Mouse (Mus musculus): ENCODE measurements around the gene Igfbp3. TPM values are rescaled to one million over a fixed set of nuclear protein-coding genes. Genes with fewer than 3 reads are reported as not detected.

Gene Igfbp3
- polyA plus RNA-seq, 2 experiments, result 214 to 277 TPM

GRCm38 (mm10) chr11:7211211-7211610 lies 2.5 kb downstream of the Igfbp3 start:
- H3K4me3 ChIP-seq (replicated peaks; ENCODE audit: low read length), result peak overlapping the region; percentile 17
- DNase-seq (ENCODE audit: low spot score), result peak; percentile 60
- 13% methylated on average over 9 of the region's 9 CpGs for WGBS

GRCm38 (mm10) chr11:7210343-7210742 lies 3.4 kb downstream of the Igfbp3 start:
- H3K27me3 ChIP-seq (ENCODE audit: control insufficient read depth, insufficient read depth, low read length), result peaks cover 23% of the 10 kb centered on the region; the same call in 1 of the 2 replicates
- H3K4me1 ChIP-seq (ENCODE audit: control insufficient read depth, insufficient read depth, low read length), result peaks cover 11% of the 10 kb centered on the region
- TF ChIP-seq POLR2A (IDR thresholded peaks at IDR 0.05; ENCODE audit: borderline replicate concordance, extremely low read depth, insufficient read depth, insufficient read length), result no peak
- peak; percentile 29; the same call in 1 of the 2 replicates for ATAC-seq (ENCODE audit: low FRiP score, low read depth)
- H3K4me3 ChIP-seq (replicated peaks; ENCODE audit: low read length), result peak overlapping the region; percentile 17; the same call in 1 of the 2 replicates
- peaks cover 17% of the 10 kb centered on the region for H3K36me3 ChIP-seq (ENCODE audit: control insufficient read depth, insufficient read depth, low read length)
- no peak overlapping the region for H3K9ac ChIP-seq (ENCODE audit: low read depth, low read length, severe bottlenecking)
- 8% methylated on average over 6 of the region's 6 CpGs for WGBS
- peak overlapping the region; percentile 29; the same call in 1 of the 2 replicates for H3K4me2 ChIP-seq (replicated peaks; ENCODE audit: low read depth, low read length, severe bottlenecking)
- no peak overlapping the region for H3K27ac ChIP-seq (replicated peaks; ENCODE audit: low read depth, low read length)
- no peaks in the 10 kb centered on the region for H3K9me3 ChIP-seq (ENCODE audit: control insufficient read depth, low read length)
- peak; percentile 75 for DNase-seq (ENCODE audit: low spot score)

More at GRCm38 (mm10) chr11:7211211-7211610, 2.5 kb downstream of the Igfbp3 start:
- TF ChIP-seq POLR2A (IDR thresholded peaks at IDR 0.05; ENCODE audit: borderline replicate concordance, extremely low read depth, insufficient read depth, insufficient read length), result no peak
- H3K27ac ChIP-seq (replicated peaks; ENCODE audit: low read depth, low read length), result no peak overlapping the region
- H3K4me1 ChIP-seq (ENCODE audit: control insufficient read depth, insufficient read depth, low read length), result peaks cover 11% of the 10 kb centered on the region
- peak overlapping the region; percentile 9; the same call in 1 of the 2 replicates for H3K9ac ChIP-seq (ENCODE audit: low read depth, low read length, severe bottlenecking)
- peak overlapping the region; percentile 29 for H3K4me2 ChIP-seq (replicated peaks; ENCODE audit: low read depth, low read length, severe bottlenecking)
- no peaks in the 10 kb centered on the region for H3K9me3 ChIP-seq (ENCODE audit: control insufficient read depth, low read length)
- H3K27me3 ChIP-seq (ENCODE audit: control insufficient read depth, insufficient read depth, low read length), result peaks cover 23% of the 10 kb centered on the region; the same call in 1 of the 2 replicates
- peaks cover 17% of the 10 kb centered on the region for H3K36me3 ChIP-seq (ENCODE audit: control insufficient read depth, insufficient read depth, low read length)
- ATAC-seq (ENCODE audit: low FRiP score, low read depth), result no peak

GRCm38 (mm10) chr11:7203846-7204245 lies 9.9 kb downstream of the Igfbp3 start:
- 71% methylated on average over 9 of the region's 9 CpGs for WGBS
- H3K9ac ChIP-seq (ENCODE audit: low read depth, low read length, severe bottlenecking), result no peak overlapping the region
- H3K27ac ChIP-seq (replicated peaks; ENCODE audit: low read depth, low read length), result no peak overlapping the region
- ATAC-seq (ENCODE audit: low FRiP score, low read depth) (no peak), DNase-seq (ENCODE audit: low spot score) (no peak)
- H3K4me2 ChIP-seq (replicated peaks; ENCODE audit: low read depth, low read length, severe bottlenecking), result no peak overlapping the region
- H3K4me3 ChIP-seq (replicated peaks; ENCODE audit: low read length), result no peak overlapping the region
- no peaks in the 10 kb centered on the region for H3K27me3 ChIP-seq (ENCODE audit: control insufficient read depth, insufficient read depth, low read length)
- no peaks in the 10 kb centered on the region for H3K9me3 ChIP-seq (ENCODE audit: control insufficient read depth, low read length)
- H3K4me1 ChIP-seq (ENCODE audit: control insufficient read depth, insufficient read depth, low read length), result no peaks in the 10 kb centered on the region
- peaks cover 11% of the 10 kb centered on the region for H3K36me3 ChIP-seq (ENCODE audit: control insufficient read depth, insufficient read depth, low read length)
- no peak for TF ChIP-seq POLR2A (IDR thresholded peaks at IDR 0.05; ENCODE audit: borderline replicate concordance, extremely low read depth, insufficient read depth, insufficient read length)

- H3K4me3 ChIP-seq (replicated peaks; ENCODE audit: low read length), result no peak overlapping the region
- no peaks in the 10 kb centered on the region for H3K27me3 ChIP-seq (ENCODE audit: control insufficient read depth, insufficient read depth, low read length)
- TF ChIP-seq POLR2A (IDR thresholded peaks at IDR 0.05; ENCODE audit: borderline replicate concordance, extremely low read depth, insufficient read depth, insufficient read length), result no peak
- ATAC-seq (ENCODE audit: low FRiP score, low read depth) (no peak), DNase-seq (ENCODE audit: low spot score) (no peak)
- H3K27ac ChIP-seq (replicated peaks; ENCODE audit: low read depth, low read length), result no peak overlapping the region
- no peaks in the 10 kb centered on the region for H3K4me1 ChIP-seq (ENCODE audit: control insufficient read depth, insufficient read depth, low read length)
- H3K9me3 ChIP-seq (ENCODE audit: control insufficient read depth, low read length), result no peaks in the 10 kb centered on the region
- peaks cover 4% of the 10 kb centered on the region; the same call in 1 of the 2 replicates for H3K36me3 ChIP-seq (ENCODE audit: control insufficient read depth, insufficient read depth, low read length)
- H3K9ac ChIP-seq (ENCODE audit: low read depth, low read length, severe bottlenecking), result no peak overlapping the region
- WGBS, result 49% methylated on average over 7 of the region's 7 CpGs
- no peak overlapping the region for H3K4me2 ChIP-seq (replicated peaks; ENCODE audit: low read depth, low read length, severe bottlenecking)
Observed at GRCm38 (mm10) chr11:7202206-7202605, 11.5 kb downstream of the Igfbp3 start.

GRCm38 (mm10) chr11:7200393-7200783 lies 13.3 kb downstream of the Igfbp3 start:
- 86% methylated on average over 9 of the region's 9 CpGs for WGBS
- no peak overlapping the region for H3K4me2 ChIP-seq (replicated peaks; ENCODE audit: low read depth, low read length, severe bottlenecking)
- no peak overlapping the region for H3K4me3 ChIP-seq (replicated peaks; ENCODE audit: low read length)
- no peak for DNase-seq (ENCODE audit: low spot score)
- no peaks in the 10 kb centered on the region for H3K36me3 ChIP-seq (ENCODE audit: control insufficient read depth, insufficient read depth, low read length)
- TF ChIP-seq POLR2A (IDR thresholded peaks at IDR 0.05; ENCODE audit: borderline replicate concordance, extremely low read depth, insufficient read depth, insufficient read length), result no peak
- H3K4me1 ChIP-seq (ENCODE audit: control insufficient read depth, insufficient read depth, low read length), result no peaks in the 10 kb centered on the region
- no peak overlapping the region for H3K9ac ChIP-seq (ENCODE audit: low read depth, low read length, severe bottlenecking)
- ATAC-seq (ENCODE audit: low FRiP score, low read depth), result no peak
- no peaks in the 10 kb centered on the region for H3K9me3 ChIP-seq (ENCODE audit: control insufficient read depth, low read length)
- H3K27me3 ChIP-seq (ENCODE audit: control insufficient read depth, insufficient read depth, low read length), result no peaks in the 10 kb centered on the region
- no peak overlapping the region for H3K27ac ChIP-seq (replicated peaks; ENCODE audit: low read depth, low read length)
